8 mouse cellular contexts compared by ENCODE assay signal in the genomic region with DNA sequence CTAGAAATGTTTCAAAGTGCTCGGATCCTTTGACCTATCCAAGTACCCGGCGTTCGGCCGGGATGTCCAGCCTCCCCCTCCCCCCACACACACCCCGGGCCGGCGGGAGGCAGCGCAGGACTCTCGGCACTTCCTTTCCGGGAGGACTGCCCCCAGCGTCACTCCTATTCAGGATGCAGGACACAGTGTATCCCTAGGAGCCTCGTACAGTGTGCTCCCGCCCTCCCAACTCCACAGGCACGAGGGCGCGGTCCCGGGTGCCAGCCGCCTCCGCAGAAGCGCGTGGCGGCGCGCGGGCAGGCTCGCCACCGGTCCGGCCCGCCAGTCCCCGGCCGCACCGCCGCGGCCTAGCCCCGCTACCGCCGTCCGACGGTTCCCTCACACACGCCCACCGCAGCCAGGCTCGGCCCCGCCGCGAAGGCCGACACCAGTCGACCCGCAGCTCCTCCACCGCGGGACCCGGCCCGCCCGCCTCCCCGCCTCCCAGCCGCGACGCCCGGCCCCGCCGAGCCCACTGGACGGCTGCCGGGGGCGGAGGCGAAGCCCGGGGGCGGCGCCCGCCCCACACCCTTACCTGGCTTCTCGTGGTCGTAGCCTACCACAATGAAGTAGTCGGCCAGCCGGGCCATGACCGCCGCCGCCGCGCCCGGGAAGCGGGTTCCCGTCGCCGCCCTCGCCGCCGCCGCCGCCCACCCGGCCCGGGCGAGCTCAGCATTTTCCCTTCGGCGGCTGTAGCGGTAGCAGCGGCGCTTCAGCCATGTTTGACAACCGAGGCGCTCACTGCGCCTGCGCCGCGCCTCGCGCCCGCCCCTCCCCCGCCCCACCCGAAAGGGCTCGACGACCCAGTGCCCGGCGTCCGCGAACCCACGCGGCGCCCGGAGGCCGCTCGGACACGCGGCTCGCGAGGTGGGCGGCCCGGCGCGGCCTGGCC. TPM values are rescaled to one million over a fixed set of nuclear protein-coding genes. Genes with fewer than 3 reads are reported as not detected.
DNase-seq lines count a peak whose midpoint lies in the region; ATAC-seq lines count a peak whose summit lies in the region.

Sbf2 (minus strand) TSS at position 790 of the 931 bp plus-strand sequence.

- peak; percentile 92 for DNase-seq in ZHBTc4 (ENCODE audit: low read depth, low spot score)
- DNase-seq in cerebellum, postnatal 4 days (ENCODE audit: low spot score in 2 of 2): peak; percentile 54 to 81
- DNase-seq in gastrocnemius, postnatal 14 days: peak; percentile 81
- peak; percentile 63 to 79 for DNase-seq in left cerebral cortex, postnatal 14 days (ENCODE audit: low spot score in 2 of 2)
- peak; percentile 91 for DNase-seq in mesoderm, embryonic 11.5 days (ENCODE audit: low read depth, low spot score)
- peak; percentile 83 for DNase-seq in right cerebral cortex, postnatal 4 days

- intact Hi-C loops in gastrocnemius, postnatal 14 days (cut with DNase I; ENCODE audit: low total_unique reads): no loop called here
- intact Hi-C loops in left cerebral cortex, postnatal 14 days (cut with DNase I): loop anchor here (5.0 kb wide), 1 partner anchor 57 kb away; no protein-coding TSS in a partner anchor

- peak; percentile 47 for ATAC-seq in inflammation-experienced regulatory T-cells, adult 6 months
- no peak for ATAC-seq in megakaryocyte-erythroid progenitor cell, adult 5-6 weeks (replicated peaks; ENCODE audit: low FRiP score, low TSS enrichment, poor library complexity, severe bottlenecking)

RNA-seq across cellular contexts. Expression of gene Sbf2, which starts in this region (rescaled TPM):
- 10 to 100 TPM; 19.4 to 21.5 TPM for total RNA-seq in gastrocnemius, postnatal 14 days (2021)
- 1 to 10 TPM in 2 of 3 experiments, under 1 TPM in 1; 0.40 to 2.9 (median 2.1) TPM for polyA plus RNA-seq in inflammation-experienced regulatory T-cells, adult 6 months (2017; shearing (Covaris generic))
- 10 to 100 TPM; 60.2 to 65.5 TPM for total RNA-seq in left cerebral cortex, postnatal 14 days (2021)
- 0.35 and 2.2 TPM in 2 replicates for total RNA-seq in megakaryocyte-erythroid progenitor cell, adult 5-6 weeks (2014; fragmentation: Nextera tagmentation)
- total RNA-seq in megakaryocyte-erythroid progenitor cell, adult 5-6 weeks (2017): 0.34 TPM in 1 of 2 replicates, not detected in the other

Comparison
In these comparisons a context has a peak if more than half of its experiments do, and no peak if none do; other contexts are left out.
1. RNA of gene Sbf2 (total RNA-seq): 60.2 to 65.5 TPM in left cerebral cortex, postnatal 14 days and 19.4 to 21.5 TPM in gastrocnemius, postnatal 14 days; 0.34 to 2.2 TPM in megakaryocyte-erythroid progenitor cell, adult 5-6 weeks; every median in the first group is over 4 times any median in the second.
2. Peak in every context shown above with its lines, with median percentiles within 50 percentile points of each other: DNase-seq.